Mouse (Mus musculus) lung, adult 2 months (tissue): Measurements from ENCODE around the gene Ugt1a6a.

Source experiments
- CTCF ChIP-seq: fragments of 200-500 bp; IDR thresholded peaks from 2 replicates; pipeline ENCODE4 v1.5.1; 2011; ENCODE audit warnings: mild to moderate bottlenecking, low read length, control low read depth; ENCODE audit not compliant: insufficient read depth
- POLR2A ChIP-seq: fragments of 200-500 bp; IDR thresholded peaks from 2 replicates; pipeline ENCODE4 v1.6.1; 2011; ENCODE audit warnings: low read depth, mild to moderate bottlenecking, control low read depth, low read length, borderline replicate concordance; ENCODE audit errors: extremely low read depth

DNA sequence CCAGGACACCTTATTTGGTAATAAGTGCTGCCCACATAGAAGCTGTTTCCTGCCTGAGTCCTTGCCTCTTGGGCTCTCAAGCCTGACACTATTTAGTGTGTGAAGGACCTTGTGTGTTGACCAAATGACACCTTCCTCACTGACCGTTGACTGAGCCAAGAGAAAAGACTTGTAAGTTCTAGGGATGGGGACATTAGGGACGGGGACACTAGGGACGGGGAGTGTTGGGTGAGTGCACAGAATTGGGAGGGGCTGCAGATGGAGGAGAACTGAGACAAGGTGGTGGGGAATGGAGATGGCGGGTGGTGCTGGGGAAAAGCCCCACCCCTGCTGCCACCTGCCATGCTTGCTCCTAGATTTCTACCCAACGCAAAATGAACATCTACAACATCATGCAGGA lies 95.4 kb downstream of the Ugt1a6a start:
- TF ChIP-seq CTCF (no peak), POLR2A (no peak)
